Mouse (Mus musculus) kidney, embryonic 14.5 days (tissue): ENCODE measurements around the gene Cd2. TPM values are rescaled to one million over a fixed set of nuclear protein-coding genes. Genes with fewer than 3 reads are reported as not detected.
A peak's percentile ranks its signal among the peaks of the same experiment; 100 is the strongest.

Experiments
- ATAC-seq: fragments of 200-750 bp; cut with Nextera tagmentation; 2 replicates; pipeline ENCODE4 v1.8.0; 2017; ENCODE audit warnings: moderate number of reproducible peaks, mild to moderate bottlenecking, moderate TSS enrichment, moderate library complexity; ENCODE audit not compliant: low FRiP score, low TSS enrichment
- H3K27ac ChIP-seq: fragments of 300-500 bp; sonication (generic); 2 replicates; pipeline ENCODE4 v1.5.1; 2014; ENCODE audit warnings: low read depth, mild to moderate bottlenecking, low read length, moderate library complexity, mixed read lengths
- H3K27me3 ChIP-seq: fragments of 300-500 bp; sonication (generic); 2 replicates; pipeline ENCODE4 v1.6.1; 2014; ENCODE audit warnings: mild to moderate bottlenecking, low read length; ENCODE audit not compliant: control insufficient read depth, insufficient read depth
- H3K36me3 ChIP-seq: fragments of 300-500 bp; sonication (generic); 2 replicates; pipeline ENCODE4 v1.6.1; 2014; ENCODE audit warnings: low read length, mixed read lengths; ENCODE audit not compliant: control insufficient read depth, insufficient read depth
- H3K4me1 ChIP-seq: fragments of 300-500 bp; sonication (generic); 2 replicates; pipeline ENCODE4 v1.6.1; 2014; ENCODE audit warnings: low read length, mixed read lengths; ENCODE audit not compliant: control insufficient read depth, insufficient read depth
- H3K4me2 ChIP-seq: fragments of 300-500 bp; sonication (generic); replicated peaks from 2 replicates; pipeline ENCODE4 v1.6.1; 2014; ENCODE audit warnings: low read depth, mild to moderate bottlenecking, low read length
- H3K4me3 ChIP-seq: fragments of 300-500 bp; sonication (generic); 2 replicates; pipeline ENCODE4 v1.5.1; 2014; ENCODE audit warnings: mild to moderate bottlenecking, low read length
- H3K9ac ChIP-seq: fragments of 300-500 bp; sonication (generic); 2 replicates; pipeline ENCODE4 v1.6.1; 2014; ENCODE audit warnings: low read depth, mild to moderate bottlenecking, low read length, moderate library complexity
- H3K9me3 ChIP-seq: fragments of 300-500 bp; sonication (generic); 2 replicates; pipeline ENCODE4 v1.6.1; 2016; ENCODE audit warnings: low read length; ENCODE audit not compliant: control insufficient read depth
- WGBS: fragments of 180-500 bp; shearing (Covaris S2); extraction: QIAGEN DNeasy Blood & Tissue Kit; methylation state at CpG from one replicate; pipeline ENCODE4 v1.1.7; 2014; 5-methylcytosine and 5-hydroxymethylcytosine counted together
- polyA plus RNA-seq: library from polyadenylated mRNA; unstranded; fragments of >200 nt; fragmentation: Nextera tagmentation; extraction: Ambion mirVana; gene quantifications from 2 replicates; pipeline ENCODE4 v1.2.1, GENCODE M21; 2014

The Cd2 gene
- polyA plus RNA-seq, 1 experiment from 2014 or later: not detected

DNA sequence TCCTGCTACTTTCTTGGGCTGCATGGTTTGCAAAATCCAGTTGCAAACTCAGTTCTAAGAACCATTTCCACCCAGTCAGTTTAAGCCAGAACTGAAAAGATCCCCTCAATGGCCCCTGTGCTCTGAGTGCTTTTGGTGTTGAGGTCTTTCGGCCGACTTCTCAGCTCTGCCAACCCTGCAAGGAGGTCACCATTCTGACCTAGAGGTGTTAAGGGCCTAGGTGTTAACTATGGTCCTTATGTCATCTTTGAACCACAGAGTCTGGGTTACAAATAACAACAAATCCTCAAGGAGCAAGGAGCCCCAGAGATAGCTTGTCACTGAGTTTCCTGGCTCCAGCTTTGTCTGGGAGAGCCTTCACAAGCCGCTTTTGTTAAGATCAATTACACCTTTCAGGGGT is 45.9 kb downstream of the Cd2 start:
- 40% methylated on average over 3 of the region's 3 CpGs for WGBS
- no peaks in the 10 kb centered on the region for H3K27me3 ChIP-seq
- H3K9ac ChIP-seq: no peak overlapping the region
- peaks cover 11% of the 10 kb centered on the region for H3K4me1 ChIP-seq
- no peak overlapping the region for H3K27ac ChIP-seq
- H3K9me3 ChIP-seq: no peaks in the 10 kb centered on the region
- ATAC-seq: no peak
- no peak overlapping the region for H3K4me2 ChIP-seq
- no peaks in the 10 kb centered on the region for H3K36me3 ChIP-seq
- H3K4me3 ChIP-seq: no peak overlapping the region

DNA sequence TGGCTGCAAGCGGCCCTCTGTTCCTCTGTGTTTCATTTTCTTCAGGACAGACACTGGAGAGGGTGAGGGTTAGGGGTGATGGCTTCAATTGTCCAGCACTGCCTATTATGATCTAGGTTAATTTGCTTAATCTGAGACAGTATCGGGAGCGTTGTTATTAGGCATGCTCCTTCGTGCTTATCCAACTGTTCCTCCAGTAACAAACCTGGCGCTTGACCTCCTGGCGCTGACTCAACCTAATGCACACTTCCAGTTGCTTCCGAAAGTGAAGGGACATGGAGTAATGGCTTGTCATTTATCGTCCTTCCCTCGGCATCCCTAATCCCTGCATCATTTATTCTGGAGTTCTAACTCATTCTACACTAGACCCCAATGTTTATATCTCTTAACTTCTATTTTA is 46.9 kb downstream of the Cd2 start:
- H3K4me3 ChIP-seq: no peak overlapping the region
- no peak overlapping the region for H3K4me2 ChIP-seq
- H3K9ac ChIP-seq: no peak overlapping the region
- WGBS: 62% methylated on average over 9 of the region's 9 CpGs
- H3K27ac ChIP-seq: no peak overlapping the region
- ATAC-seq: no peak
- peaks cover 16% of the 10 kb centered on the region for H3K4me1 ChIP-seq
- no peaks in the 10 kb centered on the region for H3K9me3 ChIP-seq
- no peaks in the 10 kb centered on the region for H3K36me3 ChIP-seq
- no peaks in the 10 kb centered on the region for H3K27me3 ChIP-seq

DNA sequence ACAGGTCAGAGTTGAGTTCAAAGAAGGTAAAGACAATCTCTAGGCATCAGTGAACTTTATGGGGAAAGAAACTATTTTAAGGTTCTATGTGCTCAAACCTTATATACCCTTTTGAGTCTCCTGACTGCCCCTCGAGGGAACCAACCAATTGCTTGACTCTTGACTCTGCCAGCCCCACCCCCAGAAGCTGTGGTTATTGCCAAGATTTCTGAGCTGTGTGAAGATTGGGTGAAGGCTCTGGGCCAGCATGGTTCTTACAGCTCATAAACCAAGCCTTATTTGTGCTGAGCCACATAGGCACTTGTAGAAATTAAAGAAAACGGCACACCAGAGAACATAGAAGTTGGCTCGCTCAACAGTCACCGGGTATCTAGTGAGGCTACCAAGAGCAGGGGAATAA is 48.5 kb downstream of the Cd2 start:
- Histone ChIP-seq H3K27ac (no peak overlapping the region), H3K36me3 (no peaks in the 10 kb centered on the region), H3K9me3 (no peaks in the 10 kb centered on the region), H3K4me2 (no peak overlapping the region), H3K9ac (no peak overlapping the region), H3K4me3 (no peak overlapping the region), H3K4me1 (peaks cover 16% of the 10 kb centered on the region), H3K27me3 (no peaks in the 10 kb centered on the region)
- WGBS: 86% methylated on average over 4 of the region's 4 CpGs
- no peak for ATAC-seq

DNA sequence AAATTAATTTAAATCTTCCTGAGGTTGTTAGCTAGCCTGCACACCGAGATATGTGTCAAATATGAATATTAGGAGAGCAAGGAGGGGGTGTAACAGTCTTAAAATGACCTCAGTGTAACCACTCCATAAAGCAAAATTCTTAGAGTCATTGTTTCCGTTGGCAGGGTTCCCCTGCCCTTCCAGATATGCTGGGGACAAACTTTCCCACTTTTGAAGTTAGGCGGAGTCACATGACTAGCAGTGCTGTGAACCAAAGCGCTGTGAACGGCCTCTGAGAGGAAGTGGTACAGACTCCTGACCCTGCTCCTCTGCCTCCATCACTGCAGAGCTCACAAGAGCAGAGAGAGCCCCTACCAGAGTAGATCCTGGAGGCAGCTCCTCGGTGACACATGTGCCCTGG is 49.0 kb downstream of the Cd2 start:
- Histone ChIP-seq H3K27me3 (no peaks in the 10 kb centered on the region), H3K4me2 (no peak overlapping the region), H3K36me3 (no peaks in the 10 kb centered on the region), H3K4me3 (no peak overlapping the region), H3K27ac (no peak overlapping the region), H3K9ac (no peak overlapping the region), H3K9me3 (no peaks in the 10 kb centered on the region), H3K4me1 (peaks cover 16% of the 10 kb centered on the region)
- no peak for ATAC-seq
- 77% methylated on average over 6 of the region's 6 CpGs for whole genome bisulfite sequencing

DNA sequence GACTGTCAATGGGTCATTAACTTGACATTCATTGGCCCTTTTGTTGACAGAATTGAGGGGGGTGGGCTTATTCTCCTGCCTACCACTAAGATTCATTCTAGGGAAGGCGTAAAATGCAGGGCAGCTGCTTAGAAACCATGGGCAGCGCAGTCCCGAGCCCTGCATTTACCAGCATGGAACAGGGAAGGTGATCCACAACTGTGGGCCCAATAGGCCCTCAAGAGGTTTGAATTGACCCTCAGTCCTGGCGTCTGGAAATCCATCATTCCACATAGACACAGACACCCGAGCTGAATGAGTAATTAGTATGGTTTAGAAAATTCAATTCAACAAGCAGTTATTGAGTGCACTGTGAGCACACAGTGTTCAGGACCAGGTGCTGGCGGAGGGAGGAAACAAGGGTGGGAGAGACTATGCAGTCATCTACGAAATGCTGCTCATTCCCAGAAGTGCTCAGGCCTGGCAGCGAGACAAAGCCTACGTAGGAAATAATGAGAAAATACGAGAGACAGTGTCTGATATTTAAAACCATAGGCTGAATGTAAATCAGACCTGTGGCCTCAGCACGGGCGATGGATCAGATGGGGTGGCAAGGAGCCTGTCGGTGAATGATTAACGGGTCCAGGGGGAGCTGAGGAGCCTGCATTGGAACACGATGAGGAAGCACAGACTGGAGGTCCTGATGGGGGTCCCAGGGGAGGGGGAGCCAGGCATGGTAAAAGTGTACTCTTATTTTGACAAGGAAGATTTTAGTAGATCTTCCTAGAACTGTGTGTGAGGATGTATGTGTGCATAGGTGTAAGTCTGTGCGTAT is 50.5 kb downstream of the Cd2 start:
- H3K27me3 ChIP-seq: no peaks in the 10 kb centered on the region
- H3K4me3 ChIP-seq: no peak overlapping the region
- peaks cover 16% of the 10 kb centered on the region for H3K4me1 ChIP-seq
- H3K9me3 ChIP-seq: no peaks in the 10 kb centered on the region
- 16% methylated on average over 16 of the region's 16 CpGs for WGBS
- H3K36me3 ChIP-seq: no peaks in the 10 kb centered on the region
- H3K9ac ChIP-seq: no peak overlapping the region
- no peak overlapping the region; the same call in 1 of the 2 replicates for H3K27ac ChIP-seq
- ATAC-seq: peak; percentile 61
- H3K4me2 ChIP-seq: peak overlapping the region; percentile 12

DNA sequence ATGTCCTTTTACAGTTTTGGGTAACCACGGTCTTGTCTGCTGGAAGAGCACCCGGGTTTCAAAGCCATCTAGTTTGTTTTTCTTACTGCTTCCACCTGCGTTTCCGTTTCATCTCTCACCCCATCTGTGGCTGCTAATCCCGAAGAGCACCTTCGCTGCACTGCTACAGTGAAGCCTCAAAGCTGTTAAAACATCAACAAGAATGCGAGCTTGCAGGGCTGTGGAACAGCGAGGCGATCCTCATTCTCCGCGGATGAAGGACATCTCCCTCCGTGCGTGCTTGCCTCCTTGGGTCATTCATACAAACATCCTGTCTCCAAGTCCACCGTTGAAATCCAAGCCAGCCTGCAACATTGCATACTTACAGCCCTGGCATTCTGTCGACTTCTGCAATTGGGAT is 51.5 kb downstream of the Cd2 start:
- 9% methylated on average over 15 of the region's 15 CpGs for WGBS
- no peaks in the 10 kb centered on the region for H3K9me3 ChIP-seq
- H3K4me1 ChIP-seq: peaks cover 16% of the 10 kb centered on the region
- H3K36me3 ChIP-seq: no peaks in the 10 kb centered on the region
- no peak overlapping the region for H3K4me3 ChIP-seq
- H3K27ac ChIP-seq: no peak overlapping the region
- no peak for ATAC-seq
- H3K27me3 ChIP-seq: no peaks in the 10 kb centered on the region
- peak overlapping the region; percentile 3; the same call in 1 of the 2 replicates for H3K4me2 ChIP-seq
- no peak overlapping the region for H3K9ac ChIP-seq

DNA sequence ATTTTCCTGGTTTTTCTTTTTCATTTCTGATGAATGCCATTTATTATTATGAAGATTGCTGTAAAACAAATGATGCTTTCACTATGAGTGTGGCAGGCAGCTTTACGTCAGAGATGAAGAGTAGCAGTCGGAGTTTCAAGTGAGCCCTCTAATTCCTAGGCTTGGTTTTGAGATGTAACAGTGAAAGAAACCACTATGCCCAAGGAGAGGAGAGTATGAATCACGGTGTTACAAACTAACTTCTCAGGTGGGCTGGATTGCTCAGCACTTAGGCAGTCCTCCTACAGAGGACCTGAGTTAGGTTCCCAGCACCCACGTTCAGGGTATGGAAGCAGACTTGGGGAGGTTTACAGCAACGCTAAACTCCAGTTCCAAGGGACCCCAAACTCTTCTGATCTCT is 52.4 kb downstream of the Cd2 start:
- Histone ChIP-seq H3K9ac (no peak overlapping the region), H3K36me3 (no peaks in the 10 kb centered on the region), H3K4me3 (no peak overlapping the region), H3K4me1 (peaks cover 16% of the 10 kb centered on the region), H3K27ac (no peak overlapping the region), H3K4me2 (no peak overlapping the region), H3K9me3 (no peaks in the 10 kb centered on the region), H3K27me3 (no peaks in the 10 kb centered on the region)
- WGBS: 94% methylated on average over 5 of the region's 5 CpGs
- ATAC-seq: no peak

DNA sequence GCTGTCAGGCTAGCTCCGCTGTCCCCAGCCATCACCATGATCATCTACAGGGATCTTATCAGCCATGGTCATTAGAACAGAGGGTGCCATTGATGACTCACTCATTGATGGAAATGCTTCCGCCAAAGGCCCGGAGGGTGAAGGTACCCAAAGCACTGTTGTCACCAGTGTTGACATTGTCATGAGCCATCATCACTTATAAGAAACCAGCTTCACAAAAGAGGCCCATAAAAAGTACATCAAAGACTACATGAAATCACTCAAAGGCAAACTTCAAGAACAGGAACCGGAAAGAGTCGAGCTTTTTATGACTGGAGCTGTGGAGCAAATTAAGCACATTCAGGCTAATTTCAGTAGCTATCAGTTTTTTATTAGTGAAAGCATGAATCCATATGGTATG is 54.3 kb downstream of the Cd2 start:
- H3K9me3 ChIP-seq: no peaks in the 10 kb centered on the region
- no peak overlapping the region for H3K4me2 ChIP-seq
- H3K4me3 ChIP-seq: no peak overlapping the region
- WGBS: 82% methylated on average over 5 of the region's 5 CpGs
- no peak overlapping the region for H3K27ac ChIP-seq
- no peak for ATAC-seq
- H3K36me3 ChIP-seq: no peaks in the 10 kb centered on the region
- H3K9ac ChIP-seq: no peak overlapping the region
- H3K27me3 ChIP-seq: no peaks in the 10 kb centered on the region
- peaks cover 16% of the 10 kb centered on the region for H3K4me1 ChIP-seq

DNA sequence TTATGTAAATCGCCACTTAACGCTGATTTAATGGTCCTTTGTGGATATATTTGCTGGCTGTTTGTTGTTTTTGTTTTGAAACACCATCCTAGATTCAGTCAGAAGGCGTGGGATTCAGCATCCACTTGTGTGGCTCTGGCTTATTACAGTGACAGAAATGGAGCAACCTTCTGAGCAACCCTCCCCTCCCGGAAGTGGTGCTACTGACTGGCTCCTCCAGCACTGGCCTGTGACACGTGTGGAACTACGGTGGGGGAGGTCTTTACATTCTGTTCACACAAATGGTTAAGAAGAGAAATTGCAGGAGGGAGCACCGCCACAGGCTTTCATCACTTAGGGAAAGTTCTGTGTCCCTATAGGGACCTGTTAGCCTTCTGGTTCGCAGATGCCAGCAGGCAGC is 55.2 kb downstream of the Cd2 start:
- Histone ChIP-seq H3K4me1 (peaks cover 13% of the 10 kb centered on the region), H3K4me2 (no peak overlapping the region), H3K36me3 (no peaks in the 10 kb centered on the region), H3K4me3 (no peak overlapping the region), H3K27ac (no peak overlapping the region), H3K27me3 (no peaks in the 10 kb centered on the region), H3K9ac (no peak overlapping the region), H3K9me3 (no peaks in the 10 kb centered on the region)
- no peak for ATAC-seq
- 50% methylated on average over 8 of the region's 8 CpGs for WGBS
